Mouse (Mus musculus): ENCODE results near the gene Atraid. TPM values are rescaled to one million over a fixed set of nuclear protein-coding genes. Genes with fewer than 3 reads are reported as not detected.
"Not testable (repeated sequence)": the region's sequence is repeated elsewhere in the genome, so short reads cannot be mapped to it uniquely, and the experiment has no call there.

Atraid gene
- polyA plus RNA-seq (2016; fragmentation: Nextera tagmentation; extraction: Ambion mirVana) = 119 and 125 TPM in 2 replicates

DNA sequence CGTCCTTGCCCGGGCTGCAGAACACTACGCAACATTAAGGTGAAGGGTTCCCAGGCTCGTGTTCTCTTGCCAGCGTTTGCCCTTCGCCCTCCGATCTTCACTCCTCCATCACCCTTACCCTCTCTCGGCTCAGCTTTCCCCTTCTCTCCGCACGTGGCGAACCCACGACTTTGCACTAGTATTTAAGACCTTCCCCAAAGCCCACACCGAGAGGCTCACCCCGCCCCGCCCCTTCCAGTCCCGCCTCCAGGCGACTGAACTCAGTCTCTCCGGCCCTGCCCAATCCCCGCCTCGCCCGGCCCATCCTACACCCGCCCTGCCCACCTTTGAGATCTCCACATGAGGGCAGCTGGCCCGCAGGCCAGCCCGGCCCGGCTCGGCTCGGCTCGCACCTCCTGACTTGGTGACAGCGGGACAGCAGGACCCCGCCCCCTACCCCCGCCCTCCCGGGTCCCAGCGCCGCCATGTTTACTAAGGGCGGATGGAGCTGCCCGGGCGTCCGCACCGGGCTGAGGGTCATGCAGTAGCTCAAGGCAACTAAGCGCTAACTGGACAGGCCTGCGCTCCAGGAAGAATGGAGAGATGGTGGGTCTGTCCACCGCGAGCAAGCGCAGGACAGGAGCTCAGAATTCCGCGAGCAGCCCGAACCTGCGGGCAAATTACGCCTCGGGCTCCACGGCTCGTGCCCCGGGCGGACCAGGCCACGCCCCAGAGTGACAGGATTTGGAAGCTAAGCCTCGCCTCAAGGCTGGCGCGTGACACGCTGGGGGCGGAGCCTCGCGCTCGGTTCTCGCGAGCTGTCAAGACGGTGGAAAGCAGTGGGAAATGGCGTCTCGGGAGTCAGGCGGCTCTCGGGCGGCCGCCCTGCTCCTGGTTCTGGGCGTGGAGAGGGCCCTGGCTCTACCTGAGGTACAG lies at the start of gene Atraid:
Atraid (plus strand) TSS at position 465 of the 915 bp plus-strand sequence.
- Histone ChIP-seq H3K9me3 (no peaks in the 10 kb centered on the region), H3K9ac (peak within 1 kb of the TSS; percentile 80), H3K27me3 (replicated peaks) (no peaks in the 10 kb centered on the region), H3K36me3 (peaks cover 13% of the 10 kb centered on the region; the same call in 1 of the 2 replicates), H3K4me3 (peak within 1 kb of the TSS; percentile 67), H3K27ac (peak within 1 kb of the TSS; percentile 82), H3K4me1 (peaks cover 4% of the 10 kb centered on the region), H3K4me2 (replicated peaks) (peak within 1 kb of the TSS; percentile 73)
- under 1% methylated on average over 73 of the region's 73 CpGs for WGBS
- peak; percentile 96 for ATAC-seq (ENCODE audit: low FRiP score, low read depth)

GRCm38 (mm10) chr5:30999324-30999723 lies 48.8 kb upstream of the Atraid start:
- Histone ChIP-seq H3K27me3 (replicated peaks) (no peaks in the 10 kb centered on the region), H3K4me1 (no peaks in the 10 kb centered on the region), H3K9ac (no peak overlapping the region), H3K4me2 (replicated peaks) (no peak overlapping the region), H3K4me3 (no peak overlapping the region), H3K36me3 (no peaks in the 10 kb centered on the region), H3K27ac (no peak overlapping the region), H3K9me3 (no peaks in the 10 kb centered on the region)
- no peak for ATAC-seq (ENCODE audit: low FRiP score, low read depth)
- 75% methylated on average over 5 of the region's 5 CpGs for WGBS

GRCm38 (mm10) chr5:31000122-31000521 lies 48.0 kb upstream of the Atraid start:
- H3K4me2 ChIP-seq (replicated peaks) = no peak overlapping the region
- no peak overlapping the region for H3K9ac ChIP-seq
- H3K4me1 ChIP-seq = no peaks in the 10 kb centered on the region
- no peaks in the 10 kb centered on the region for H3K36me3 ChIP-seq
- H3K27ac ChIP-seq = no peak overlapping the region
- no peak for ATAC-seq (ENCODE audit: low FRiP score, low read depth)
- WGBS = 76% methylated on average over 7 of the region's 7 CpGs
- H3K9me3 ChIP-seq = no peaks in the 10 kb centered on the region
- no peaks in the 10 kb centered on the region for H3K27me3 ChIP-seq (replicated peaks)
- H3K4me3 ChIP-seq = no peak overlapping the region

- Histone ChIP-seq H3K27ac (no peak overlapping the region), H3K9me3 (no peaks in the 10 kb centered on the region), H3K4me2 (replicated peaks) (no peak overlapping the region), H3K4me1 (no peaks in the 10 kb centered on the region), H3K9ac (no peak overlapping the region), H3K36me3 (no peaks in the 10 kb centered on the region), H3K27me3 (replicated peaks) (no peaks in the 10 kb centered on the region), H3K4me3 (no peak overlapping the region)
- 88% methylated on average over 2 of the region's 2 CpGs for WGBS
- ATAC-seq (ENCODE audit: low FRiP score, low read depth) = no peak
Observed at GRCm38 (mm10) chr5:31000993-31001392, 47.1 kb upstream of the Atraid start.

DNA sequence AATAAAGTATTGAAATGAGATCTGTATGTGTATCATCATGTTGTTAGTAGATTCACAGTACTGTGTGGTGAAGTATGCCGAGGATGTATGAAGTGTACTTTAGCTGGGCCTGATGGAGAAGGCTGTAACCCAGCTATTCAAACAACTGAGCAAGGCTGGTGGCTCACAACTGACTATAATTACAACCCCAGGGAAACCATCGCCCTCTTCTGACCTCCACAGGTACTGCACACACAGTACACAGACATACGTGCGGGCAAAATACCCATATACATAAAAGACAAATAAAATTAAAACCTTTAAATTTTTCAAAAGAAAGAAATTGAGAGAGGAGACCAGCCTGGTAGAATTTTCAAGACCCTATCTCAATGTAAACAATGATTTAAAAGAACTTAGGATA lies 46.6 kb upstream of the Atraid start:
- no peak for ATAC-seq (ENCODE audit: low FRiP score, low read depth)
- Histone ChIP-seq H3K4me2 (replicated peaks) (no peak overlapping the region), H3K9ac (no peak overlapping the region), H3K4me3 (no peak overlapping the region), H3K27ac (no peak overlapping the region), H3K9me3 (no peaks in the 10 kb centered on the region), H3K27me3 (replicated peaks) (no peaks in the 10 kb centered on the region), H3K36me3 (no peaks in the 10 kb centered on the region), H3K4me1 (no peaks in the 10 kb centered on the region)
- 84% methylated on average over 4 of the region's 4 CpGs for WGBS

DNA sequence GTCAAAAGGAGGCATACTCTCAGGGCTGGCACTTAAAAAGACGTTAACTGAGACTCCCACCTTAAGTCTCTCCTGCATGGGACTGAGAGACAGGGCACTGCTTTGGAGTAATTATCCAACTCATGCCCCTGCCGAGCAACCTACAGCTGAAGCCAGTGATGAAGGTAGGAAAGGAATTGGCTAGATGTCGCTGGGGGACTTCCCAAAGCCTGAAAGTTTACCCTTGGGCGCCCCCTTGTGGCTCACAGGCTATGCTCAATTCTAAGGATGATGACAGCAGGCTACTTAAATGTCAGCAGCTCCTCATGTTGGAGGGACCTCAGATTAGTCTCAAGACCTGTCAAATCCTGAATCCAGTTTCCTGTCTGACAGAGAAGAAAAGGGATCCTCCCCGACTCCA lies 43.9 kb upstream of the Atraid start:
- Histone ChIP-seq H3K9me3 (no peaks in the 10 kb centered on the region), H3K27me3 (replicated peaks) (no peaks in the 10 kb centered on the region), H3K9ac (no peak overlapping the region), H3K4me1 (no peaks in the 10 kb centered on the region), H3K4me2 (replicated peaks) (no peak overlapping the region), H3K27ac (no peak overlapping the region), H3K4me3 (no peak overlapping the region), H3K36me3 (no peaks in the 10 kb centered on the region)
- WGBS = 5% methylated on average over 5 of the region's 5 CpGs
- ATAC-seq (ENCODE audit: low FRiP score, low read depth) = peak; percentile 41

GRCm38 (mm10) chr5:31012737-31013136 lies 35.4 kb upstream of the Atraid start:
- ATAC-seq (ENCODE audit: low FRiP score, low read depth) = no peak
- Histone ChIP-seq H3K36me3 (no peaks in the 10 kb centered on the region), H3K27me3 (replicated peaks) (no peaks in the 10 kb centered on the region), H3K9me3 (no peaks in the 10 kb centered on the region), H3K27ac (no peak overlapping the region), H3K4me2 (replicated peaks) (no peak overlapping the region), H3K4me3 (no peak overlapping the region), H3K9ac (no peak overlapping the region), H3K4me1 (no peaks in the 10 kb centered on the region)
- 72% methylated on average over 3 of the region's 3 CpGs for WGBS

- Histone ChIP-seq H3K36me3 (no peaks in the 10 kb centered on the region), H3K27ac (no peak overlapping the region), H3K4me2 (replicated peaks) (no peak overlapping the region), H3K27me3 (replicated peaks) (no peaks in the 10 kb centered on the region), H3K9me3 (no peaks in the 10 kb centered on the region), H3K9ac (no peak overlapping the region), H3K4me1 (no peaks in the 10 kb centered on the region), H3K4me3 (no peak overlapping the region)
- no peak for ATAC-seq (ENCODE audit: low FRiP score, low read depth)
- 81% methylated on average over 2 of the region's 2 CpGs for WGBS
Observed at GRCm38 (mm10) chr5:31015913-31016312, 32.2 kb upstream of the Atraid start.

DNA sequence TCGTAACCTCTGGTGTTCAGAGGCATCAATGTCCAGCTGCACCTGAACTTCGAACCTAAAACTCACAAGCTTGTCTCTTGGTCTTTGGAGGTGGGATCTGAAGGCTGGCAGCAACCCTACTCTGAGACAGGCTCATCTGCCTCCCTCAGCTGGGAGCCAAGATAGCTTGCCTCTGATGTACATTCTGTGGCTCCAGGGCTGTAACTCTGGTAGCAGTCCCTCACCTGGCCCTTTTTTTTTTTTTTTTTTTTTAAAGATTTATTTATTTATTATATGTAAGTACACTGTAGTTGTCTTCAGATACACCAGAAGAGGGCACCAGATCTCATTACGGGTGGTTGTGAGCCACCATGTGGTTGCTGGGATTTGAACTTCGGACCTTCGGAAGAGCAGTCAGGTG lies 26.3 kb upstream of the Atraid start:
- not testable (repeated sequence) for H3K4me1 ChIP-seq; H3K36me3 ChIP-seq; H3K4me3 ChIP-seq; ATAC-seq (ENCODE audit: low FRiP score, low read depth); H3K27me3 ChIP-seq (replicated peaks); H3K9me3 ChIP-seq; H3K9ac ChIP-seq; H3K4me2 ChIP-seq (replicated peaks); H3K27ac ChIP-seq
- 81% methylated on average over 5 of the region's 5 CpGs for WGBS

DNA sequence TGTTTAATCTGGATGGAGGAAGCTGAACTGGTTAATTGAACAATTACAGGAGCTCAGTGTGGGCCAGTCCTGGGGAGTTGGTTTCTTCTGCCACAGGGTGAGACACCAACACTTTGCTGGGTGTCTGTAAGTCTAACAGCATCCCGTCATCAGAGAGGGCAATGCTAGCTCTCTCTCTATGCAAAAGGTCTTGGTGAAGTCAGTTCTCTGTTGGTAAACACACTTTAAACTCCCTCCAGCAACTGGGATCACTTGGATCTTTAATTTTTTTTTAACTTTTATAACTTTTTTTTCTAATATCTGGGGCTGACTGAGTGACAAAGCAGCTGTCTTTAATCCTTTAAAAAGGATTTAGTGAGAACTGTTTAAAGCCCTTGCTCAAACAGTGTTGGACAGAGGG lies 25.4 kb upstream of the Atraid start:
- Histone ChIP-seq H3K9ac (no peak overlapping the region), H3K4me3 (no peak overlapping the region), H3K9me3 (no peaks in the 10 kb centered on the region), H3K4me1 (no peaks in the 10 kb centered on the region), H3K27me3 (replicated peaks) (no peaks in the 10 kb centered on the region), H3K36me3 (no peaks in the 10 kb centered on the region), H3K4me2 (replicated peaks) (no peak overlapping the region), H3K27ac (no peak overlapping the region)
- WGBS = 35% methylated on average over 1 of the region's 1 CpGs
- no peak for ATAC-seq (ENCODE audit: low FRiP score, low read depth)

DNA sequence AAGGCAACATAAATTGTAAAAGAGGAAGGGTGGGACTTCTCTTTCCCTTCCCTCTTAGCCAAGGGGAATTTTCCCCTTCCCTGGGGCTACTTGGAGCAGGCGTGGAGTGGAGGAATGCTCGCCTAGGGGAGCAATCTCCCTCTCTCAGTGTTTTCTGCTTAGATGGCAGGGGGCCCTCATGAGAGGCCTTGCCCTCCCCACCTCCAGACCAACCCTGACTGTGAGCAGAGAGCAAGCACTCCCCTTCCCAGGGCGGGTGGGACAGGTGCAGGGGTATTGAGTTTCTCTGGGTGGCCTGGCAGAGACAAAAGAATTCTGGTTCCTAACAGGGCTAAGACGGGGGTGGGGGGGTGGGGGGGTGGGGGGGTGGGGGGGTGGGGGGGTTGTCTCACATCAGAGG lies 24.9 kb upstream of the Atraid start:
- H3K4me2 ChIP-seq (replicated peaks) = no peak overlapping the region
- H3K4me3 ChIP-seq = no peak overlapping the region
- no peaks in the 10 kb centered on the region for H3K36me3 ChIP-seq
- H3K9me3 ChIP-seq = no peaks in the 10 kb centered on the region
- H3K27ac ChIP-seq = no peak overlapping the region
- no peak overlapping the region for H3K9ac ChIP-seq
- no peaks in the 10 kb centered on the region for H3K27me3 ChIP-seq (replicated peaks)
- WGBS = 8% methylated on average over 4 of the region's 4 CpGs
- ATAC-seq (ENCODE audit: low FRiP score, low read depth) = no peak
- H3K4me1 ChIP-seq = no peaks in the 10 kb centered on the region

DNA sequence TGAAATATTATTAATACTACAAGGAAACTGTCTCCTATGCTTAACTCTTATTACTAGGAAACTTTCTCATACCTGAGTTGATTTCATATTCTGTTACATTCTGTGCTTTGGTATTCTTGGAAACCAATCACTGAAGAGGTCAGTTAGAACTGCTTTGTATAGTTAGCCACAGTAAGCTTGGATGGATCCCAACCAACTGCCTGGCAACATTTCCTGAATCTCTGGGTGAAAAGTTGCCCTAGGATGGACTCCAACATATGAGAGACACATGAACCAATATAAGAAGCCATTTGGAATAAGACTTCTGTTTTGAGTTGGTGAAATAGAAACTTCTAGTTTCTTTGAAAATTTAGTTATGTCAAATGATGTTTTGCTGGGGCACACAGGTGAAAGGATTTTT lies 23.5 kb upstream of the Atraid start:
- Histone ChIP-seq H3K9ac (no peak overlapping the region), H3K9me3 (no peaks in the 10 kb centered on the region), H3K27ac (no peak overlapping the region), H3K4me3 (no peak overlapping the region), H3K4me1 (no peaks in the 10 kb centered on the region), H3K4me2 (replicated peaks) (no peak overlapping the region), H3K27me3 (replicated peaks) (no peaks in the 10 kb centered on the region), H3K36me3 (no peaks in the 10 kb centered on the region)
- no peak for ATAC-seq (ENCODE audit: low FRiP score, low read depth)

GRCm38 (mm10) chr5:31030926-31031325 lies 17.2 kb upstream of the Atraid start:
- Histone ChIP-seq H3K4me3 (no peak overlapping the region), H3K36me3 (no peaks in the 10 kb centered on the region), H3K4me1 (no peaks in the 10 kb centered on the region), H3K4me2 (replicated peaks) (no peak overlapping the region), H3K27me3 (replicated peaks) (no peaks in the 10 kb centered on the region), H3K27ac (no peak overlapping the region), H3K9me3 (no peaks in the 10 kb centered on the region), H3K9ac (no peak overlapping the region)
- 71% methylated on average over 4 of the region's 4 CpGs for WGBS
- ATAC-seq (ENCODE audit: low FRiP score, low read depth) = no peak
